Mouse (Mus musculus) embryonic fibroblast, embryonic 13.5 days (primary cell): ENCODE measurements around the gene Kcnn1. TPM values are rescaled to one million over a fixed set of nuclear protein-coding genes. Genes with fewer than 3 reads are reported as not detected.

ENCODE experiments used
- H3K27ac ChIP-seq: 2 replicates; pipeline ENCODE4 v1.5.1; 2012; ENCODE audit warnings: low read length, control low read depth, inconsistent platforms; ENCODE audit not compliant: insufficient read depth
- H3K4me1 ChIP-seq: 2 replicates; pipeline ENCODE4 v1.6.1; 2011; ENCODE audit warnings: low read length; ENCODE audit not compliant: control insufficient read depth, insufficient read depth
- H3K4me3 ChIP-seq: 2 replicates; pipeline ENCODE4 v1.5.1; 2011; ENCODE audit warnings: mild to moderate bottlenecking, control low read depth, low read length; ENCODE audit not compliant: insufficient read depth
- CTCF ChIP-seq: IDR thresholded peaks from 2 replicates; pipeline ENCODE4 v1.5.1; 2011; ENCODE audit warnings: mild to moderate bottlenecking, control low read depth, low read length, moderate library complexity, borderline replicate concordance; ENCODE audit not compliant: insufficient read depth
- POLR2A ChIP-seq: IDR thresholded peaks from 2 replicates; pipeline ENCODE4 v1.6.1; 2011; ENCODE audit warnings: low read depth, mild to moderate bottlenecking, control low read depth, low read length, moderate library complexity
- polyA plus RNA-seq: library from polyadenylated mRNA; stranded (reverse); fragments of >200 nt; gene quantifications from 2 replicates; pipeline ENCODE4 v1.2.4, GENCODE M21; 2011; ENCODE audit warnings: low read depth; ENCODE audit not compliant: missing spikeins, insufficient read length

The Kcnn1 gene
- polyA plus RNA-seq, 1 experiment, result 2.7 TPM

DNA sequence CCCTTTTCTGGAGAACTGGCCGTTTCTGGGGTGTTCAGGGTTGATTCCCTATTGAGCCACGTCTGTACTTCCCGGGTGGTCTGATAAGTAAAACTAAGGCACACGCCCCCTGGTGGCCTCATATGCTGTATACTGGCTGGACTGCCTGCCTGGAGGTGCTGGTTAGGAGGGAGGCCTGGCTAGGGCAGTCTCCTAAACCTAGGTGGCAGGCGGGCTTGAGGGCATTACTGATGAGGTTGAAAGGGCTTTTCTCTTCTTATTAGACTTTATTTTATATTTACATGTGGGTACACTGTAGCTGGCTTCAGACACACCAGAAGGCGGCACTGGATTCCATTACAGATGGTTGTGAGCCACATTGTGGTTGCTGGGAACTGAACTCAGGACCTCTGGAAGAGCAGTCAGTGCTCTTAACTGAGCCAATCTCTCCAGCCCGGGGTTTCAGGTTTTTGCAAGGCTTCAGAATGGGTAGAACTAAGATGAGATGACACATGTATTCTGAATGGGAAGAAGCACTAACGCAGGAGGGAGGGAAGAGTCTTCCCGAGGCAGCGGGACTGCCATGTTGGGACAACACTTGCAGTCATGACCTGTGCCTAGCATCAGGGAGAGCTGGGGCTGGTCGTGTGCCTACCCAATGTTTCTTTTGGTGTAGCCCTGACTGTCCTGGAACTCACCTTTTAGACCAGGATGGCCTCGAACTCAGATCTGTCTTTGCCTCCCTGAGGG is 30.8 kb upstream of the Kcnn1 start:
- TF ChIP-seq POLR2A (peak; percentile 39), CTCF (peak; percentile 57; the same call in 1 of the 2 replicates)

DNA sequence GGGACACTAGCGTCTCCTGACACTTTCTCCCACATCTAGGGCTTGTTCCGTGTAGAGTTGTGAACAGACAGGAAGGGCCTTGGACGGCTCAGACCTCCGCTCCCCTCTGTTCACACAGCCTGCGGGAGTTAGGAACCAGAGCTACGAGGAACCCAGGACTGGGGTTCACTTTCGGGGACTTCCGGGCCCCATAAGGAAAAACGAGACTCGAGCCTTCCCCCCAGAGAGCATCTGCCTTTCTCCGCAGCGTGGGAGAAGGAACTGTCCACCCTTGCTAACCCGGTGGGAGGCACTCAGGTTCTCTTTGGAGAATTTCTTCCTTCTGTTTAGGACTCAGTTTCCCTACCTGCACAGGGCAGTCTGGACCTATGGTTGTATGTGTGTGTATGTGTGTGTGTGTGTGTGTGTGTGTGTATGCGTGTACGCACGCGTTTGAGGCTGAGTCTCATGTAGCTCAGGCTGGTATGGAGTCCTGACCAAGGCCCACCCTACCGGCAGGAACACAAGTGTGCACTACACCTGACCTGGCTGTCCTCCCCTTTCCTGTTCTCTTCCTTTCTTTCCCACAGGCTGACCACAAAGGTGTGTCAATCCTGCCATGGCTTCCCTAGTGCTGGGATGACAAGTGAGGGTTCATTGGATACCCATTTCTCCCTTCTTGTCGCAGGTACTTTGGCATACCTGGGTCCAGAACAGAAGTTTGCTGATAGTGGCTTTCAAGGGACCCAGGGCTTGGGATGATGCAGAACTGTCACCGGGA is 30.0 kb upstream of the Kcnn1 start:
- H3K4me3 ChIP-seq, result no peak overlapping the region
- H3K4me1 ChIP-seq, result no peaks in the 10 kb centered on the region
- H3K27ac ChIP-seq, result no peak overlapping the region
- 0 out of 2 replicates have a peak, but pooled peaks have one; percentile 20 for TF ChIP-seq CTCF
- TF ChIP-seq POLR2A, result peak; percentile 54

More for the DNA sequence above, 30.8 kb upstream of the Kcnn1 start:
- Histone ChIP-seq H3K4me1 (0 out of 2 replicates have a peak, but pooled peaks cover 5% of the 10 kb centered on the region), H3K4me3 (no peak overlapping the region), H3K27ac (no peak overlapping the region)

DNA sequence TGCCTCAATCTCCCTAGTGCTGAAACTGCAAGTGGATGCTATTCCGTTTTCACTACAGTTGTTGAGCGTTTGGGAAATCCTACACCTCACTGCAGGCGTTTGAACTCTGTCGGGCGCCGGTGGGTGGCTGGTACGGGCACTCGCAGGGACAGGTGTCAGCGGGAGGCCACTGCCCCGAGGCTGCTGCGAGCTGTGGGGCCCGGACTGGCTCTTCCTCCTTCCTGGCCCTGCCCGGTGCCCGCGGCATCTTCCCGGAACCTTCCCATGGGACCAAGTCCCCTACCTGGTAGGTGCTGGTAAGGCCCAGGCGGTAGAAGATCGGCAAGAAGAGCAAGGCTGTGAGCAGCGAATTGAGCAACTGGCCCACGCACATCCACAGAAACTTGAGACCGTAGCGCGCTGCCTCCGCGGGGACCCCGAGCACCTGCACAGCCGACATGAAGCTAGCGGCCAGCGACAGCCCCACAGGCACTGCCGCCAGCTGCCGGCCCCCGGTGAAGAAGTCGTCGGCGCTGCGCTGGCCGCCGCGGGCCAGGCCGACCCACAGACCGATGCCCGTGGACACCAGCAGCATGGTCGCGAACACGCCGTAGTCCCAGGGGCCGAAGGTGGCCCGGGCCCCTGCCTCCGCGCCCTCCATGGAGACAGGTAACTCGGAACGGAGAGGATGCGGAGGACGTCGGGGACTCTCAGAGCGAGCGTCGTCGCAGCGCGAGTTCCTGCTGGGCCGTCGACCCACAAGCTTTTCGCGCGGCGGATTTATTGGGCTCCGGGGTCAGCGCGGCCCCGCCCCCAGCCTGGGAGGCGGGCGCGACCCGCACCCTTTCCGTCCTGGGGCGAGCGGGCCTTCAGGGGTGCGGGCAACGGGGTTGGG is 29.2 kb upstream of the Kcnn1 start, which contains the start of gene Slc5a5:
TSS of gene Slc5a5 (minus strand) at position 736 of the 874 bp plus-strand sequence.
- H3K27ac ChIP-seq, result no peak within 1 kb of the TSS
- H3K4me3 ChIP-seq, result no peak within 1 kb of the TSS

DNA sequence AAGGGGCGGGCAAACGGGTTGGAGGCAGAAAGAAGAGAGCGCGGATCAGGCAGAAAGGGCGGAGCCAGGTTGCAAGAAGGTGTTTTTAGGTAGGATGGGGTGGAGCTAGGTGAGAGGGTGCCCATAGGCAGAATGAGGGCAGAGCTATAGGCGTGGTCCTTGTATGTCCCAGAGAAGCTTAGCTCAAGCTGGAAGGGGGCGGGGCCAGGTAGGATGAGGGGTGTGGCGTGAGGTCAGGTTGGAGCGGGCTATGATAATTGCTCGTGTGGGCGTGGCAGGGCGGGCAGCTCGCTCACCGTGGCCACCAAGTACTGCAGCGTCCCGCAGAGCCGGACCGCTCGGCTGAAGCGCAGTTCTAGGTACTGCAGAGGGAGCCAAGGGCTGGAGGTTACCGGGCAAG is 28.3 kb upstream of the Kcnn1 start:
- TF ChIP-seq POLR2A, result no peak
- TF ChIP-seq CTCF, result no peak
- Histone ChIP-seq H3K4me3 (no peak overlapping the region), H3K27ac (no peak overlapping the region)

More for the DNA sequence above, 29.2 kb upstream of the Kcnn1 start, which contains the start of gene Slc5a5:
- no peaks in the 10 kb centered on the region for H3K4me1 ChIP-seq
- no peak for TF ChIP-seq CTCF
- TF ChIP-seq POLR2A, result no peak

DNA sequence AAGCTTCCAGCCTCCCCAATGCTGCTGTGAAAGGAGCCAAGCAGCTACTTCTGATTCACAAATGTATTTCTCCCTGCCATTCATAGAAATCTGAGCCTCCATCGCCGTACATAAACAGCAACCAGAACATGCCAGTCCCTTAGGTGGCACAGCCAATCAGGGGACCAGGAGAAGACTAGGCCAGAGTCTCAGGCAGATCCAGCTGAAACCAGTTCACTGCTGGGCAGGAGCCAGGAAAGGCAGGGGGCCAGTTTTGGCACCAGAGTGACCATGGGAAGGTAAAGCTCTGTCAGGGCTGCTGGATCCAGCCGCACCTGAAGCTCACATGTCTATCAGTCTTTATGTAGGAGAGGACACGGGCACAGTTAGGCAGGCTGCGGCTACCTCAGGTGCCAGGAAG is 27.6 kb upstream of the Kcnn1 start:
- H3K4me3 ChIP-seq, result no peak overlapping the region

More for the DNA sequence above, 28.3 kb upstream of the Kcnn1 start:
- H3K4me1 ChIP-seq, result no peaks in the 10 kb centered on the region

DNA sequence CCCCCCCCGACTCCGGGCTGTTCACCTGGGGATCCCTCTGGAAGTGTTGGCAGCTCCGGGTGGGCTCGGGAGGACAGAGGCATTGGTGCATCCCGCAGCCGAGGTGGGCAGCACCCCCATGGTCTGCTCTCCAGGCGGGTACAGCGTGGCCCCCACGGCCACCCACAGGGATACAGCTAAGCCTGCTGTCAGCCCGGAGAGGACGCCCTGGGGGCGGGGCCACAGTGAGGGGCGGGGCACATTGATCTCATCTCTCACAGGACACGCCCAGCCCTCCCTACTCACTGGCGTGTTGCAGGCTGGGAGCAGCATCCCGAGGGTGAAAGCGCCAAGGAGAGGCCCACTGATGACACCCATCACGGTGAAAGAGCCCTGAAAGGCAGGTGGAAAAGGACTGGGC is 24.6 kb upstream of the Kcnn1 start:
- TF ChIP-seq CTCF (no peak), POLR2A (no peak)
- no peak overlapping the region for H3K27ac ChIP-seq
- H3K4me3 ChIP-seq, result no peak overlapping the region
- no peaks in the 10 kb centered on the region for H3K4me1 ChIP-seq

More for the DNA sequence above, 27.6 kb upstream of the Kcnn1 start:
- TF ChIP-seq CTCF, result no peak
- TF ChIP-seq POLR2A, result no peak
- Histone ChIP-seq H3K27ac (no peak overlapping the region), H3K4me1 (no peaks in the 10 kb centered on the region)

DNA sequence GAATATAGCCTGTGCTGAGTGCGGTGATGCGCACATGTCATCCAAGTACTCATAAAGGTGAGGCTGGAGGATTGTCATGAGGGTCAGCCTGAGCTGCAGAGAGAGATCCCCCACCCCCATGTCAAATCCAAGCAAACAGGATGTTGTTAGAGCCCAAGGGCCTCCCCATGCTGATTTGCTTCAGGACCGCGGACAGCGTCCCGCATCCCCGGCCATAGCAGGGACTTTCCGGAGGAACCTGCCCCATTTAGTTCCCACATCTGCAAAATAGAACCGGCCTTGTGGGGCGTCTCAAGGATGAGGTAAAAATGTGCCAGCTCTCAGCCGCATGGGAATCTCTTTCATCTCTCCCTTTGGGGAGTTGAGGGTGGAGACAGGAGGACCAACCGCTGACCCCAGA is 22.6 kb upstream of the Kcnn1 start:
- Histone ChIP-seq H3K27ac (no peak overlapping the region), H3K4me3 (no peak overlapping the region), H3K4me1 (peaks cover 3% of the 10 kb centered on the region)
- TF ChIP-seq POLR2A (no peak), CTCF (no peak)

DNA sequence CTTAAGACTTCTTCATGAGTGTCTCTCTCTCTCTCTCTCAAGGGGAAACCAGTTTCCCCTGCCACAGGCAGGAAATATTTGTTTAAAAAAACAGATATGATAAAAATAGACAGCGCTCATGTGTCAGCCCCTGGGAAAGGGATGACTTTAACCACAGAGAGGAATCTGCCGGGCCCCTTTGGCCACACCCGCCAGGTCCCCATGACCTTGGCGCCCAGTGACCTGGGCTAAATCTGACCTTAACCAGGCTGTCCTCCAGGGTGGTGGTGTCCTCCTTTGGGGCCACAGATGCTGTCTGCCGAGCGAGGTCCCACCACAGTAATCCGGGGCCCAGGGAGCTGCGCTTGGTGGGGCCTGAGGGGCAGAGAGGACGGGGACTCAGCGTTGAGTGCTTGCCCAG is 21.6 kb upstream of the Kcnn1 start:
- H3K4me1 ChIP-seq, result peaks cover 3% of the 10 kb centered on the region
- H3K27ac ChIP-seq, result no peak overlapping the region
- TF ChIP-seq POLR2A, result no peak
- no peak for TF ChIP-seq CTCF
- no peak overlapping the region for H3K4me3 ChIP-seq

DNA sequence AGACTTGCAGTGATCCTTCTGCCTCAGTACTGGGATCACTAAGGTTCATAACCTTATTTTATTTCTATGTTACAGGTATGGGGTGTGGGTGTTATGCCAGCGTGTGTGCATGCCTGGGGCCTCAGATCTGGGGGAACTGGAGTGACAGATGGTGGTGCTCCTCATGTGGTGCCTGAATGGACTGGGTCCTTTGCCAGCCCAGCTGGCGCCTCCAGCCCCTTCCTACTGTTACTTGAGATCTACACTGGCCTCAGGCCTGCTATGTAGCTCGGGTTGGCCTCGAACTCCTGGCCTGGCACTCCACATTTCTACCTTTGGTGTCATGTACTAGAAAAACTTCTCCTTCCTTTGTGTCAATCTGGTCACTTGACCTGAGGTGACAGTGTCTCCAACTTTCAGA is 21.1 kb upstream of the Kcnn1 start:
- H3K4me3 ChIP-seq, result no peak overlapping the region
- TF ChIP-seq CTCF (no peak), POLR2A (no peak)
- peaks cover 3% of the 10 kb centered on the region for H3K4me1 ChIP-seq
- no peak overlapping the region for H3K27ac ChIP-seq
